Mouse (Mus musculus) lung, adult 18-20 months (tissue): ENCODE results near the gene Tasp1.
"Not testable (repeated sequence)": the region's sequence is repeated elsewhere in the genome, so short reads cannot be mapped to it uniquely, and the experiment has no call there.

ENCODE experiments used
- DNase-seq, 2 experiments: peaks; one replicate each; pipeline ENCODE4 v3.0.0; 2022; ENCODE audit warnings: mixed read lengths in 2 of 2

The Tasp1 gene

GRCm38 (mm10) chr2:140066353-140067314 is at the start of gene Tasp1:
TSS of gene Tasp1 (minus strand) at chr2:140066805.
- DNase-seq: peak; percentile 94 to 96

DNA sequence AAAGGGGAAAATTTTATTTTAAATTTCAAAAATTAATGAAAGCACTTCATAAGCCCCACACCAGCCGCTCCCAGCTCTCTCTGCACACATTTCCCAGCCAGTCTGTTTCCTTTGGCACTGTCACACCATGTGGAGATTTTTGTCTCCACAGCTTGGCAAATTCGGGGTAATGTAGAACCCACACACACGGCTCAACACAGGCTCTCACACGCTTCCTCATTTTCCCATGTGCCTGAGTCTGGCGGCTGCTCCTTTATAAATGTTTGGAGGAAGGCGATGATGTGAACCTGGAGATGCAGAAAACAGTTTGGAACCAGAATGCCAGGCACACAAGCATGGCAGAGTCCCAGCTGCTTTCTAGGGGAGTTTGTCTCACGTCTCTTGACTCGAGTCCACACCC is 47.2 kb upstream of the Tasp1 start:
- DNase-seq: no peak

DNA sequence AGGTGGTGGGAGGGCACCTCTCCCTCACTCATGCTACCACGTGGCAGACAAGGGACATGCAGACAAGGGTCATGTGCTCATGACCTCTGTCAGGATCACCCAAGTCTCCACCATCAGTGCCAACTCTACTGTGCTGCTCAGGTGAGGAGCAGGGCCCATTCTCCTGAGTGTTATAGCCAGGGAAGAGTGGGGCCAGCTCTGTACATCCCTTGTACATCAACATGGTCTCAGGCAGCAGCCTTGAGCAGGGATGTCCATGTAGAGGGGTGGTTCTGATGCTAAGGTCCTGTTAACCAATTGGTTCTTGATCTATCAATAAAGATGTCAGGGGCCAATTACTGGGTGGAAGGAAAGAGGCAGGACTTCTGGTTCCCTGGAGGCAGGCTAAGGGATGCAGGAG is 42.3 kb upstream of the Tasp1 start:
- DNase-seq: no peak

- DNase-seq: peak in 1 of 2 experiments; percentile 23
Observed at GRCm38 (mm10) chr2:140107641-140108040, 41.0 kb upstream of the Tasp1 start.

GRCm38 (mm10) chr2:140104951-140105350 is 38.3 kb upstream of the Tasp1 start:
- no peak for DNase-seq

- DNase-seq: no peak
Observed at GRCm38 (mm10) chr2:140100551-140101474, 34.2 kb upstream of the Tasp1 start.

DNA sequence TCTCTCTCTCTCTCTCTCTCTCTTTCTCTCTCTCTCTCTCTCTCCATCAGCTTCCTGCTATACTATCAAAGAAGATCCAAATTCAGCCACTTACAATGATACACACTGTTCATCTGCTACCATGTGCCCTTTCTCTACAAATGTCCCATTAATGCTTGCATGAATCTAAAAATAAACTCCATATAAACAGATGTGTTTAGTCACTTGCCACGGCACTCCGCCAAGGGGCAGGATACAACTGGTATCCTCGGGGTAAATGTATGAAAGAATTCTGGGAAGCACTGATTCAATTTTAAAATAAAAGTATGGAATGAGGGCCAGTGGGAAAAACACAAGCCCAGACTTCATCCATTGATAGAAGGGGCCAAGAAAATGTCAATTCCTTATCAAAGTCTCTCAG is 33.4 kb upstream of the Tasp1 start:
- peak in 1 of 2 experiments; percentile 21 for DNase-seq

DNA sequence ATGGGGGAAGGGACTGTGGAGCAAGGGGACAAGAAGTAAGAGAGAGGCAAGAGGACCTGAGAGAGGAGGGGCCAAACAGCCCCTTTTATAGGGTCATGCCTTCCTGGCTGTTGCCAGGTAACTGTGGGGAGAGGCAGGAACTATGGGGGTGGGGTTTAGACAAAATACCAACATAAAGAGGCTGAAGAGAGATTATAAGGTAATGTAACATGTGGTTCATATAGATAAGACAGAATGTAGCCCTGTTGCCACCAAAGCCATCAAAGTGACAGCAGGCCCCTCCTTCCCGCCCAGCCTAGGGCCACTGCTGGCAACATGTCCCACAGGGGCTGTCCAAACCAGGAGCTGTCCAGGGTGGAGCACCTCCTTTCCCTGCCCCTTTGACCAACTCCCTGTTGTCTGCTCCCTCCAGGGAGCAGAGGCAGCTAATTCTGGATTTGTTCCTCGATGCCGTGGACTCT is 30.6 kb upstream of the Tasp1 start:
- no peak for DNase-seq

GRCm38 (mm10) chr2:140096034-140096433 is 29.4 kb upstream of the Tasp1 start:
- DNase-seq: no peak

DNA sequence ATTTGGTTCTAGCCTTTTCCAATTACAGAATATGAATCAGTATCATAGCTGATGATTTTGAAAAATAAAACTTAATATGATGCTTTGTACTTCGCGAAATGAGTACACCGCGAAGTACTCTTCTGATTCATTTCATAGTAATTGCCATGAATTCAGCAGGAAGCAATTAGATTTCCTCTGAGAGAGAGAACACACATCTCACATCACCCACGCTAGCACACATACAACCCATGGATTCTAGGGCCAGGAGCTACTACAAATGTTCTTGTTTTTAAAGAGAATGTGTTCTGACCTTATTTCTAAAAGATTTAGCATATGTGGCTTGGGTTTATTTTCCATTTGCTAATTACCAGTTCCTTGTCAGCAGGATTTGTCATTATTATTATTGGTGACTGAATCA is 26.8 kb upstream of the Tasp1 start:
- no peak for DNase-seq

DNA sequence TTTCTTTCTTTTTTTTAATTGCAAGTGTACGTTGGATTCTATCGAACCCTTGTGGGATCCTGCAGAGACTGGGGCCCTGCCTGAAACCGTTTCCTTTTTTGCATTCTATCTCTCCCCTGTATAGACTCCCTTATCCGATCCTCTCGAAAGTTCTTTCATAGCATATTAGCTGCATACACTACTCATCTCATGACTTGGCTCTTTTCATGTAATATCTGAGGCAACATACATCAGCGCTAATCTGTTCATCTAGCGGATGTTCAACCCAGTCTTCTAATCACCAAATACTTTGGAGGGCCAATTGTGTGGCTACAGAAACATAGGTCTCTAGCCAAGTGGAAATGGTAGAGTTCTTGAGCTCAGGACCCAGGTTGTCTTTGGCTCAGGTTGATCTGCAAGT is 17.6 kb upstream of the Tasp1 start:
- no peak for DNase-seq

DNA sequence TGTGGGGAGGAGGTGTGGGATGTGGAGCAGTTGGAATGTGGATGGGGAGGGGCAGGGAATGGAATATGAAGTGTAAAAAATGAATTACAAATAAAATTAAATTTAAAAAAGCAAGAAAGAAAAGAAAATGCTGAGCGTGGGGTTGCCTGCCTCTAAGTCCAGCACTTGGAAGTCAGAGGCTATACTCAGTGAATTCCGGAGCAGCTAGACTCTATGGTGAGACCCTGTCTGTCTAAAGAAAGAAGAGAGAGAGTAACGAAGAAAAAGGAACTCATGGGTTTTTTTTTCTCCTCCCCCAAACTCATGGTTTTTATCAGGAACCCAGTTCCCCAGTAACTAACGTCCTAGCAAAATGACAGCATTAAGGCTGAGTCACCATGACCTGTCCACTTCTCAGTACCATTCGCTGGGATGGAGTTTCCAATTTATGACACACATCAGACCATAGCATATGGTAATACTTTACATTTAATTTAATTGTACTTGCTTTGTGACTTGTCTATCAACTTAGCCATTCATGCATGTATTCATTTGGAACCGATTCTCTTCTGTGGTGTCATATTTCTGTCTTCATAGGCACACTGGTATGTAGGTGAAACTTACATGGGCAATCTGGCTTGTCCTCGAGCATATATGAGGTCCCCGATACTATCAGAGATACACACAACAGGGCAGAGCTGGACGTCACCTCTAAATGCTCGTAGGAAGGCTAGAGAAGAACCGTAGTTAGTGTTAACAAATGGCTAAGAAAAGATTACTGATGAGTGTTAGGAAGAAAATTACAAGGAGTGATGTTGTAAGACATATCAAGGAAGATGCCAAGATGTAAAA is 14.4 kb upstream of the Tasp1 start:
- DNase-seq: no peak

GRCm38 (mm10) chr2:140079284-140079683 is 12.7 kb upstream of the Tasp1 start:
- DNase-seq: not testable (repeated sequence)

DNA sequence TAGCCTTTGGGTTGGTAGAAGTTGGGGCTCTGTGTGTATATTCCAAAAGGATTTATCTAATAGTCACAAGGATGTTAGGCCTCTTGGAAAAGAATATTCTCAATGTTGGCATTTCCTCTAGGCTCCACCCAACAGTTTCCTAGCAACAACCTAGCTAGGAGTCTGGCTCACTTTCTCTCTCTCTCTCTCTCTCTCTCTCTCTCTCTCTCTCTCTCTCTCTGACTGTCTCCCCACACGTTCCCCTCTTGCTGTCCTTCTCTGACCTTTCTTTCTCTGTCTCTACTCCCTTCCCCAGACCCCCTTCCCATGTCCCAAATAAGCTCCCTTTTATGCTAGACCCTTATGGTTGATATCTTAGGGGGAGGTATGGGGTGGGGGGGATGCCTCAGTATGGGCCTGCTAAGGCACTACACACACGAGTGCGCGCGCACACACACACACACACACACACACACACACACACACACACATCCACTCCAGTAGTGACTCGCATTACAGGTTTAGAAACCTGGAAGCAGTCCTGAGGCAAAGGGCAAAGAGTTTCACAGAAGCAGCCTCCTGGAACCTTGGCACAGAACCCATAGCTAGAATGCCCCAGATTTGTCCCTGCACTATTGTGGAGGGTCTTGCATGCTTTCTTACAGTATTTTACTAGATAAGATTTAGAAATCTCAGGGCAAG is 12.1 kb upstream of the Tasp1 start:
- no peak for DNase-seq

DNA sequence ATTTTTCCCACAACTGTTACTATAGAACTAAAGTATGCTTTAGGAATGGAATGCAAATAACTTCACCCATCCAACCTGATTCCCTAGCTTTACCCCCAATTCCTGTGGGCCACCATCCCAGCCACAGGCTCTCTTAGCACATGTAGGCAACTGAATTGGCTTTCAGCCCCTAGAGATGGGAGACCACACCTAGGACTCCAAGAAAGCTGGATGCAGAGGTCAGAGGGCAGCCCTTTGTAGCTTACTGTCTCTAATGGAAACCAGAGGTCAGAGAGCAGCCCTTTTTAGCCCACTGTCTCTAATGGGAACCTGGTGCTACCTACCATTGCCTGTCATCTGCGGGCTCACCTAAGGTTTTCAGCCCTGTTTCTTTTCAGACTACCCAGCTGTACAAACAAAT is 10.9 kb upstream of the Tasp1 start:
- DNase-seq: no peak

DNA sequence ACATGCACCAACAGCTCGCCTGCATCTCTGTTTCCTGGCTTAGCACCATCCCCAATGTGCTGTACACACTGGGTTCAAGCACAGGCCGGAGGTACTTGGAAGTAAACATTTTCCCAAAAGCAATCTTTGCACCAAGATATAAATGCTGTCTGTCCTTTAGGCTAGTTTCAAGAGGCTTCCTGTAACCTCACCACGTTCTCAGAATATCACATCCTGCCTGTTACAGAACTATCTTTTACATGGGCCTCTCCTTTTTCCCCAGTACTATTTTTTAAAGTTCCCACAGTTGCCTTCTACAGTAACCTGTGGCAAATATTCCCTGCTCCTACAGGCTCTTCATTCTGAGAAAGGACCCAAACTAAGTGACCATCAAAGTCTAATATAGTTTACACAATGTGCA is 8.5 kb upstream of the Tasp1 start:
- DNase-seq: no peak

DNA sequence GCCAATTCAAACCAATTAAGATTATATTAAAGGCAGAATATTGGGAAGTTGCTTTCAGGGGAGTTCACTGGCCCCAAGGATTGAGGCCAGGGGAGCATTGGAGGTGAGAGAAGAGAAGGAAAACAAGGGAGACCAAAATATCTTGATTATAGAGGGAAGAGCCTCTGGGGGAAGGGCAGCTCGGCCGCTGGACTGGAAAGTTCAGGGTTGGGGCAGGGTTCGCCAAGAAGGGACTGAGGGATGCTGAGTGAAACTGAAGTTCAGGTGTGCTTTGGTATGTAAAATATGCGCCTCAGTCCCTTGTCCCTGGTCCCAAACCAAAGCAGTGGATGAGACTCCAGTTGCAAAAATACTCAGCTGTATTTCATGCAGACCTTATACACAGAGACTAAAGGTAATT is 911 bp upstream of the Tasp1 start:
- DNase-seq: no peak

GRCm38 (mm10) chr2:140065676-140066075 is 929 bp downstream of the Tasp1 start:
- DNase-seq: no peak

- no peak for DNase-seq
Observed at GRCm38 (mm10) chr2:140061481-140061880, 5.1 kb downstream of the Tasp1 start.

- DNase-seq: no peak
Observed at GRCm38 (mm10) chr2:140060092-140060867, 6.3 kb downstream of the Tasp1 start.

GRCm38 (mm10) chr2:140058125-140058524 is 8.5 kb downstream of the Tasp1 start:
- no peak for DNase-seq
